Mouse (Mus musculus): ENCODE data around the gene Coro1b.
"Not testable (repeated sequence)": the region's sequence is repeated elsewhere in the genome, so short reads cannot be mapped to it uniquely, and the experiment has no call there.

DNA sequence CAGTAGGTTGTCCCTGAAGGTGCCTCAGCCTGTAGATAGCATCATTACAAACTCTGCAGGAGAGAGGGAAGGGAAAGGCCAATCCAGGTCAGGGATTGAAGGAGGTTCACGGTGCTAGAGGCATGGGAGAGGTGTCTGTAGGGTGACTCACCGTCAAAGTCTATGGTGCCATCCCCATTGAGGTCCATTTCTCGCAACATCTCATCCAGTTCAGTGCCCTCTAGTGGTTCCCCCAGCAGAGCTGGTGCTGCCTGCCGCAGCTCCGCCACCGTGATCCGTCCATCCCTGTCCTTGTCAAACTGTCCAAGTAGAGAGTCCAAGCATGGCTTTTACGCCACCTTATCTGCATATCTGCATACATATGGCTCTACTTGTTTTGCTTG is 12.5 kb upstream of the Coro1b start:
- peak; percentile 38 for TF ChIP-seq CTCF (IDR thresholded peaks at IDR 0.05; ENCODE audit: low read depth)
- TF ChIP-seq EP300 (IDR thresholded peaks at IDR 0.05; ENCODE audit: low read depth): not testable (repeated sequence)
